Mouse (Mus musculus) forebrain, embryonic 15.5 days (tissue): ENCODE data around the gene Zfp827. TPM values are rescaled to one million over a fixed set of nuclear protein-coding genes. Genes with fewer than 3 reads are reported as not detected.

ENCODE experiments used
- ATAC-seq: fragments of 200-750 bp; cut with Nextera tagmentation; replicated peaks from 2 replicates; pipeline ENCODE4 v1.8.0; 2017; ENCODE audit warnings: mild to moderate bottlenecking, moderate TSS enrichment, moderate library complexity
- H3K27ac ChIP-seq: fragments of 300-500 bp; sonication (generic); replicated peaks from 2 replicates; pipeline ENCODE4 v1.5.1; 2015; ENCODE audit warnings: mild to moderate bottlenecking, inconsistent platforms
- H3K27me3 ChIP-seq: fragments of 300-500 bp; sonication (generic); 2 replicates; pipeline ENCODE4 v1.6.1; 2015; ENCODE audit warnings: inconsistent platforms
- H3K36me3 ChIP-seq: fragments of 300-500 bp; sonication (generic); 2 replicates; pipeline ENCODE4 v1.6.1; 2015; ENCODE audit warnings: mild to moderate bottlenecking, inconsistent platforms
- H3K4me1 ChIP-seq: fragments of 300-500 bp; sonication (generic); 2 replicates; pipeline ENCODE4 v1.6.1; 2015; ENCODE audit warnings: inconsistent platforms
- H3K4me2 ChIP-seq: fragments of 300-500 bp; sonication (generic); replicated peaks from 2 replicates; pipeline ENCODE4 v1.6.1; 2015; ENCODE audit warnings: mild to moderate bottlenecking, inconsistent platforms
- H3K4me3 ChIP-seq: fragments of 300-500 bp; sonication (generic); 2 replicates; pipeline ENCODE4 v1.5.1; 2015; ENCODE audit warnings: mild to moderate bottlenecking, inconsistent platforms
- H3K9ac ChIP-seq: fragments of 300-500 bp; sonication (generic); replicated peaks from 2 replicates; pipeline ENCODE4 v1.6.1; 2015; ENCODE audit warnings: mild to moderate bottlenecking, inconsistent platforms
- H3K9me3 ChIP-seq: fragments of 300-500 bp; sonication (generic); 2 replicates; pipeline ENCODE4 v1.6.1; 2016; ENCODE audit warnings: inconsistent platforms
- WGBS: fragments of 180-500 bp; shearing (Covaris S2); methylation state at CpG from one replicate; pipeline ENCODE4 v1.1.7; 2015; ENCODE audit warnings: mixed read lengths; 5-methylcytosine and 5-hydroxymethylcytosine counted together
- polyA plus RNA-seq: library from polyadenylated mRNA; unstranded; fragments of >200 nt; fragmentation: Nextera tagmentation; extraction: Ambion mirVana; gene quantifications from 2 replicates; pipeline ENCODE4 v1.2.1, GENCODE M21; 2015

Zfp827 gene
- 10.9 and 11.5 TPM in 2 replicates for polyA plus RNA-seq

- Histone ChIP-seq H3K27ac (peak within 1 kb of the TSS; percentile 96), H3K36me3 (no peaks in the 10 kb centered on the region), H3K4me3 (peak within 1 kb of the TSS; percentile 95), H3K4me1 (peaks cover 27% of the 10 kb centered on the region), H3K27me3 (no peaks in the 10 kb centered on the region), H3K9me3 (no peaks in the 10 kb centered on the region), H3K9ac (peak within 1 kb of the TSS; percentile 93), H3K4me2 (peak within 1 kb of the TSS; percentile 59)
- peak; percentile 72 for ATAC-seq
- under 1% methylated on average over 32 of the region's 32 CpGs for WGBS
These were observed at the start of gene Zfp827 for GRCm38 (mm10) chr8:79027977-79028487. Gene Zfp827, plus strand, starts transcription at chr8:79028437.

DNA sequence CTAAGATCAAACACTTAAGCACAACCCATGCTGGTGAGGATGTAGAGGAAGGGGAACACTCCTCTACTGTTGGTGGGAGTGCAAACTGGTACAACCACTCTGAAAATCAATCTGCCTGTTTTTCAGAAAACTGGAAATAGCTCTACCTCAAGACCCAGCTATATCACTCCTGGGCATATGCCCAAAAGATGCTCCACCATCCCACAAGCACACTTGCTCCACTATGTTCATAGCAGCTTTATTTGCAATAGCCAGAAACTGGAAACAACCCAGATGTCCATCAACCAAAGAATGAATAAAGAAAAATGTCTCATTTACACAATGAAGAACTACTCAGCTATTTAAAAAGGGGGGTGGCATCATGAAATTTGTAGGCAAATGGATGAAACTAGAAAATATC lies 23.9 kb upstream of the Zfp827 start:
- Histone ChIP-seq H3K4me1 (no peaks in the 10 kb centered on the region), H3K36me3 (no peaks in the 10 kb centered on the region)

DNA sequence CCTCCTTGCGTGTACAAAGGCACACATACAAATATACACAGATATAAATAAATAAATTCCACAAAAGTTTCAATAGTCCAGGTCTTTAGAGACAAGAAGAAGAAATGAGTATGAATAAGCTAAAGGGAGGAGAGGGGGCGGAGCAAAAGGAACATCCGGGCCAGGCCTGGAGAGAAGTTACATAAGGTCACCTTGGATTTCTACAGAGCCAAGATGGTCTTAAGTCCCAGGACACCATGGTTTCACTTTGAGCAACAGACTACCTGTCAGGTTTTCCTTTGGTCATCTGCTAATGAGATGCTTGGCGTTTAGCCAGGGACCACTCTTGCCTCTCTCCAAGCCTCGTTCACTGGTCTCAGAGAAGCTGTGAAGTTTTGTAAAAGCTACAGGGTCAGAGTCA lies 13.2 kb upstream of the Zfp827 start:
- WGBS: 74% methylated on average over 5 of the region's 5 CpGs
- Histone ChIP-seq H3K4me2 (no peak overlapping the region), H3K4me3 (no peak overlapping the region), H3K9me3 (no peaks in the 10 kb centered on the region), H3K27me3 (no peaks in the 10 kb centered on the region), H3K4me1 (no peaks in the 10 kb centered on the region), H3K27ac (no peak overlapping the region), H3K36me3 (no peaks in the 10 kb centered on the region), H3K9ac (no peak overlapping the region)
- no peak for ATAC-seq

More for the DNA sequence above, 23.9 kb upstream of the Zfp827 start:
- Histone ChIP-seq H3K4me3 (no peak overlapping the region), H3K9ac (no peak overlapping the region), H3K27ac (no peak overlapping the region), H3K27me3 (no peaks in the 10 kb centered on the region), H3K4me2 (no peak overlapping the region), H3K9me3 (no peaks in the 10 kb centered on the region)
- ATAC-seq: no peak

GRCm38 (mm10) chr8:79016076-79016475 lies 12.2 kb upstream of the Zfp827 start:
- 89% methylated on average over 4 of the region's 4 CpGs for WGBS
- H3K4me1 ChIP-seq: no peaks in the 10 kb centered on the region
- no peak overlapping the region for H3K9ac ChIP-seq
- H3K36me3 ChIP-seq: no peaks in the 10 kb centered on the region
- H3K4me3 ChIP-seq: no peak overlapping the region
- no peak overlapping the region for H3K27ac ChIP-seq
- H3K9me3 ChIP-seq: no peaks in the 10 kb centered on the region
- no peak overlapping the region for H3K4me2 ChIP-seq
- ATAC-seq: no peak
- no peaks in the 10 kb centered on the region for H3K27me3 ChIP-seq

- no peak overlapping the region for H3K4me3 ChIP-seq
- no peak overlapping the region for H3K9ac ChIP-seq
- 61% methylated on average over 6 of the region's 6 CpGs for WGBS
These were observed 11.7 kb upstream of the Zfp827 start for GRCm38 (mm10) chr8:79016583-79016982.

DNA sequence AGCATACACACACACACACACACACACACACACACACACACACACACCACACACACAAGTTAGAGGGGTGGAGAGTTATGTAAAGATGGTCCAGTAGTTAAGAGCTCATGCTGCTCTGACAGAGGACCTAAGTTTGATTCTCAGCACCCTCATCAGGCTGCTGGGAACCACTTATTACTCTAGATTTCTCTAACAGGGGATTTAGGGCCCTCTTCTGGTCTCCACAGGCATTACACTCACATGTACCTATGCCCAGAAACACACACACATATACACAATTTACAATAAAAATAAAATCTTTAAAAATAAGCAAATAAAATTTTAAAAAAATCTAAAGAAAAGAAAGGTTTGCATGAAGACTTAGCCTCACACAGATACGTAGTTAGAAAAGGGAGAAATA lies 4.3 kb upstream of the Zfp827 start:
- Histone ChIP-seq H3K36me3 (no peaks in the 10 kb centered on the region), H3K27ac (no peak overlapping the region), H3K4me2 (no peak overlapping the region), H3K27me3 (no peaks in the 10 kb centered on the region), H3K4me3 (no peak overlapping the region), H3K9me3 (no peaks in the 10 kb centered on the region), H3K4me1 (0 out of 2 replicates have a peak, but pooled peaks cover 6% of the 10 kb centered on the region), H3K9ac (no peak overlapping the region)
- ATAC-seq: no peak
- WGBS: 90% methylated on average over 1 of the region's 1 CpGs

More at GRCm38 (mm10) chr8:79016583-79016982, 11.7 kb upstream of the Zfp827 start:
- Histone ChIP-seq H3K4me1 (no peaks in the 10 kb centered on the region), H3K36me3 (no peaks in the 10 kb centered on the region), H3K9me3 (no peaks in the 10 kb centered on the region), H3K4me2 (no peak overlapping the region), H3K27me3 (no peaks in the 10 kb centered on the region), H3K27ac (no peak overlapping the region)
- ATAC-seq: no peak

- Histone ChIP-seq H3K4me1 (peaks cover 23% of the 10 kb centered on the region), H3K27ac (peak overlapping the region; percentile 96; the same call in 1 of the 2 replicates), H3K9me3 (no peaks in the 10 kb centered on the region), H3K27me3 (no peaks in the 10 kb centered on the region), H3K4me3 (peak overlapping the region; percentile 95), H3K36me3 (no peaks in the 10 kb centered on the region), H3K4me2 (peak overlapping the region; percentile 59), H3K9ac (peak overlapping the region; percentile 93)
- 25% methylated on average over 3 of the region's 3 CpGs for WGBS
- no peak for ATAC-seq
These were observed 918 bp upstream of the Zfp827 start for GRCm38 (mm10) chr8:79027319-79027718.

DNA sequence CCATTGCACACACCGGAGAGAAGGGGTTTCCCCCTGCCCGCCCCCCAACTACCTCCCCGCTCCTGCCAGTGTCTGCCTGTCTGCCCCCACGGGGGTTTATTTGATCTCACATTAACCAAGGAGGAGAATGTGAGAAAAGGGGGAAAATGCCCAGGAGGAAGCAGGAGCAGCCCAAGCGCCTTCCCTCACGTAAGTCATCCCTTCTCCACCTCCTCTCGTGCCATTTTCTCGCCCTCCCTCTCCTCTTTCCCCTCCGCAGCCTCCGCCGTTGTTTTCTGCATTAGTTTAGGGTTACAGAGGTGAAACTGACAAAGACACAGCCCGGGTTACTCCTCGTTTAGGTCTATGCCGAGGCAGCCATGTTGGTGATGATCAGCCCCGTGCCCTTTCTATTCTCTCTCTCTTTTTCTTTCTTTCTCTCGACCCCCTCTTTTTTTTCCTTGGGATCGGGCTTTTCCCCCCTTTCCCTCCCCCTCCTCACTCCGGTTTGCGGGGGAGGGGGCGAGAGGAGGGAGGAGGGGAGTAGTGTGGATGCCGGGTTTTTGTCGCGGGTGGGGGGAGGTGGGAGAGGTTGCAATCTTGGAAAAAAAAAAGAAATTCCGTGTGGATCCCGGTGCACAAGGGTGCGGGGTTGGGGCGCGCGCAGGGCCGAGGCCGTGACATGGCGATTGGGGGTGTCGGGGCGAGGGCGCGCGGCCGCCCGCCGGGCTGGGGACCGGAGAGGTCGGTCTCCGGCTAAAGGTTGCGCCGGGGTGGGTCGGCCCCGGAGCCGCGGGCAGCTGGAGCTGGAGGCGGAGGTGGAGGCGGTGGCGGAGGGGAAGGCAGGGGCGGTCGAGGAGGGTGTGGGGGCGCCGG lies 531 bp downstream of the Zfp827 start:
- ATAC-seq: no peak; the same call in none of the 2 replicates
- WGBS: under 1% methylated on average over 49 of the region's 56 CpGs
- Histone ChIP-seq H3K27ac (peak overlapping the region; percentile 96), H3K4me1 (peaks cover 34% of the 10 kb centered on the region), H3K27me3 (no peaks in the 10 kb centered on the region), H3K4me3 (peak overlapping the region; percentile 95), H3K9ac (peak overlapping the region; percentile 93), H3K9me3 (no peaks in the 10 kb centered on the region), H3K4me2 (peak overlapping the region; percentile 59), H3K36me3 (no peaks in the 10 kb centered on the region)

- peaks cover 38% of the 10 kb centered on the region for H3K4me1 ChIP-seq
- peak overlapping the region; percentile 59 for H3K4me2 ChIP-seq
- under 1% methylated on average over 89 of the region's 99 CpGs for WGBS
- ATAC-seq: peak; percentile 79
- no peaks in the 10 kb centered on the region for H3K36me3 ChIP-seq
- peak overlapping the region; percentile 95 for H3K4me3 ChIP-seq
- H3K9ac ChIP-seq: peak overlapping the region; percentile 93
- H3K27me3 ChIP-seq: no peaks in the 10 kb centered on the region
- H3K9me3 ChIP-seq: no peaks in the 10 kb centered on the region
- peak overlapping the region; percentile 96 for H3K27ac ChIP-seq
These were observed 1.4 kb downstream of the Zfp827 start for GRCm38 (mm10) chr8:79029396-79030325.

DNA sequence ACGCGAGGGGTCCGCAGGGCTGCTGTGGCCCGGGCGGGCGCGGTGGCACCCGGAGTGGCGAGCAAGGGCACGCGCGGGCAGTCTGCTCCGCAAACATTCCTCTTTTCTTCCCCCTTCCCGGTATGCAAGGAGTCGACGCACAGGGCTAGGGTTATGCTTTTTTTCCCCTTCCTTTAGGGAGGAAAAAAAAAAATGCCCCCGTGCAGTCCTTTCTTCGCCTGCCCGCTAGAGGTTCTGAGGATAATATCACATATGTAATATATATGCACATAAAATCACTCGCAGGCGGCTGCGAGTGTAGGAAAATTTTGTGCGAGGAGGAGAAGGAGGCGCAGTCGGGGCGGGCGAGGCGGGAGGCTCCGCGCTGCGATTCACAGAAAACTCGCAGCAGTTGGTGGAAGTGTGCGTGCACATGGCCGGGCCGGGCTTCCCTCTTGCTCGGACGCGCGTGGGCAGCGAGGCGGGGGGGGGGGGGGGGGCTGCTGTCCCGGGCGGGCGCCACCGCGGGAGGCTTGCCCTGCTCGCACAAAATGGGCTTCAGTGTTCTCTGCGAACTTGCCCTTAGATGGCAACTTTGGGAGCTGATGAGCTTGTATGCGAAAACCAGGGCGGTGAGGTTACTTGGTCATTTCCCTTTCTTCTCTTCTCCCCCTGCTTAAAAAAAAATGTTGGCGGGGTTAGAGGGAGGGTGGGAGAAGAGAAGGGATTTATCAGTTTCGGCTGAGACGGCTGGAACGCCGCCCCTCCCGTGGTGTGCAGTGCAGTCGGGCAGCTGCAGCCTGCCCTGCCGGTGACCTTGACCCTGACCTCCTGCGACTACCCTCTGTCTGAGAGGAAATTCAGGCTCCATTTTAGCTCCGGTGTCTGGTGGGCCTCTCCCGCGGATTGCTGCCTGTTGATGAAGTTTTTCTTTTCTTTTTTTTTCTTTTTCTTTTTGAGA lies 2.4 kb downstream of the Zfp827 start:
- Histone ChIP-seq H3K4me3 (peak overlapping the region; percentile 95), H3K9ac (peak overlapping the region; percentile 93), H3K4me2 (peak overlapping the region; percentile 59), H3K9me3 (no peaks in the 10 kb centered on the region), H3K4me1 (peaks cover 38% of the 10 kb centered on the region), H3K36me3 (no peaks in the 10 kb centered on the region), H3K27ac (peak overlapping the region; percentile 96), H3K27me3 (no peaks in the 10 kb centered on the region)
- ATAC-seq: peak; percentile 3; the same call in 1 of the 2 replicates
- under 1% methylated on average over 60 of the region's 62 CpGs for WGBS

- Histone ChIP-seq H3K9ac (no peak overlapping the region), H3K27ac (no peak overlapping the region), H3K27me3 (no peaks in the 10 kb centered on the region), H3K9me3 (no peaks in the 10 kb centered on the region), H3K4me1 (peaks cover 17% of the 10 kb centered on the region), H3K4me2 (no peak overlapping the region), H3K4me3 (no peak overlapping the region), H3K36me3 (no peaks in the 10 kb centered on the region)
- no peak for ATAC-seq
- 86% methylated on average over 7 of the region's 7 CpGs for WGBS
These were observed 9.3 kb downstream of the Zfp827 start for GRCm38 (mm10) chr8:79037532-79037931.
